Mouse (Mus musculus): ENCODE results near the gene Ndufs2.

GRCm38 (mm10) chr1:171256937-171257548 is 5.9 kb upstream of the Ndufs2 start:
- TF ChIP-seq POLR2A (IDR thresholded peaks at IDR 0.05; ENCODE audit: control insufficient read depth, extremely low read depth, insufficient read depth, low read length, poor library complexity) (no peak), CTCF (IDR thresholded peaks at IDR 0.05; ENCODE audit: borderline replicate concordance, control insufficient read depth, extremely low read depth, insufficient read depth, low read length, poor library complexity) (0 out of 2 replicates have a peak, but pooled peaks have one; percentile 29)

Data from thymus, adult 2 months (tissue).